Comparison of ENCODE assay signal across 8 mouse cellular contexts in genomic region chr10:74848372-74848771, GRCm38 (mm10).
DNase-seq lines count a peak whose midpoint lies in the region; ATAC-seq and TF ChIP-seq lines count a peak whose summit lies in the region.

No protein-coding gene starts in this region.

- intact Hi-C loops in left cerebral cortex, adult 2 months (cut with DNase I): loop anchor here (10.0 kb wide), 4 partner anchors 224 to 1834 kb away; no protein-coding TSS in a partner anchor

- H3K27me3 ChIP-seq in heart, embryonic 11.5 days (ENCODE audit: control insufficient read depth, insufficient read depth, low read length): no peaks in the 10 kb centered on the region
- H3K27me3 ChIP-seq in forebrain, embryonic 14.5 days (replicated peaks; ENCODE audit: control insufficient read depth, insufficient read depth, low read length): no peaks in the 10 kb centered on the region
- H3K27me3 ChIP-seq in hindbrain, postnatal 0 days (ENCODE audit: insufficient read depth, low read length): no peaks in the 10 kb centered on the region
- H3K27me3 ChIP-seq in midbrain, embryonic 11.5 days (ENCODE audit: control insufficient read depth, insufficient read depth, low read length): no peaks in the 10 kb centered on the region
- no peaks in the 10 kb centered on the region for H3K27me3 ChIP-seq in stomach, embryonic 14.5 days (ENCODE audit: control insufficient read depth, insufficient read depth, low read length)

- H3K4me3 ChIP-seq in heart, embryonic 11.5 days (ENCODE audit: low read depth, low read length): no peak overlapping the region
- H3K4me3 ChIP-seq in forebrain, embryonic 14.5 days (ENCODE audit: low read depth, low read length): no peak overlapping the region
- H3K4me3 ChIP-seq in hindbrain, postnatal 0 days (ENCODE audit: low read length): no peak overlapping the region
- peak overlapping the region; percentile 13; the same call in 1 of the 2 replicates for H3K4me3 ChIP-seq in left cerebral cortex, adult 2 months
- H3K4me3 ChIP-seq in midbrain, embryonic 11.5 days (ENCODE audit: low read depth, low read length): no peak overlapping the region
- no peak overlapping the region for H3K4me3 ChIP-seq in stomach, embryonic 14.5 days (ENCODE audit: low read depth, low read length)

- no peaks in the 10 kb centered on the region for H3K36me3 ChIP-seq in heart, embryonic 11.5 days (ENCODE audit: control insufficient read depth, insufficient read depth, low read length)
- H3K36me3 ChIP-seq in forebrain, embryonic 14.5 days (ENCODE audit: control insufficient read depth, insufficient read depth, low read length): no peaks in the 10 kb centered on the region
- H3K36me3 ChIP-seq in hindbrain, postnatal 0 days (ENCODE audit: insufficient read depth, low read length): no peaks in the 10 kb centered on the region
- no peaks in the 10 kb centered on the region for H3K36me3 ChIP-seq in midbrain, embryonic 11.5 days (ENCODE audit: control insufficient read depth, insufficient read depth, low read length)
- H3K36me3 ChIP-seq in stomach, embryonic 14.5 days (ENCODE audit: control insufficient read depth, insufficient read depth, low read length): no peaks in the 10 kb centered on the region

- no peaks in the 10 kb centered on the region for H3K4me1 ChIP-seq in heart, embryonic 11.5 days (ENCODE audit: control insufficient read depth, insufficient read depth, low read length)
- H3K4me1 ChIP-seq in forebrain, embryonic 14.5 days (ENCODE audit: control insufficient read depth, insufficient read depth, low read length): no peaks in the 10 kb centered on the region
- no peaks in the 10 kb centered on the region for H3K4me1 ChIP-seq in hindbrain, postnatal 0 days (ENCODE audit: insufficient read depth, low read length)
- no peaks in the 10 kb centered on the region for H3K4me1 ChIP-seq in midbrain, embryonic 11.5 days (ENCODE audit: control insufficient read depth, insufficient read depth, low read length)
- no peaks in the 10 kb centered on the region for H3K4me1 ChIP-seq in stomach, embryonic 14.5 days (ENCODE audit: control insufficient read depth, insufficient read depth, low read length)

- H3K9ac ChIP-seq in heart, embryonic 11.5 days (ENCODE audit: low read depth, low read length): no peak overlapping the region
- H3K9ac ChIP-seq in forebrain, embryonic 14.5 days (ENCODE audit: low read length): no peak overlapping the region
- H3K9ac ChIP-seq in hindbrain, postnatal 0 days (replicated peaks; ENCODE audit: low read length): no peak overlapping the region
- no peak overlapping the region for H3K9ac ChIP-seq in midbrain, embryonic 11.5 days (ENCODE audit: low read length)
- H3K9ac ChIP-seq in stomach, embryonic 14.5 days (replicated peaks; ENCODE audit: low read depth, low read length): no peak overlapping the region

- no peaks in the 10 kb centered on the region for H3K9me3 ChIP-seq in heart, embryonic 11.5 days (replicated peaks; ENCODE audit: control insufficient read depth, low read length)
- H3K9me3 ChIP-seq in forebrain, embryonic 14.5 days (replicated peaks; ENCODE audit: control insufficient read depth, low read length): no peaks in the 10 kb centered on the region
- H3K9me3 ChIP-seq in hindbrain, postnatal 0 days (ENCODE audit: low read length): no peaks in the 10 kb centered on the region
- H3K9me3 ChIP-seq in midbrain, embryonic 11.5 days (ENCODE audit: control insufficient read depth, low read length): no peaks in the 10 kb centered on the region
- no peaks in the 10 kb centered on the region for H3K9me3 ChIP-seq in stomach, embryonic 14.5 days (ENCODE audit: control insufficient read depth, low read depth, low read length)

- peak; percentile 2 to 67 for DNase-seq in heart, adult 18-20 months
- DNase-seq in c-Kit-positive CD71-negative TER-119-negative erythroid progenitor cells, embryonic 14.5 days (ENCODE audit: low read depth): peak; percentile 37
- DNase-seq in forebrain, embryonic 14.5 days (ENCODE audit: low spot score): peak; percentile 90
- peak; percentile 93 for DNase-seq in hindbrain, postnatal 0 days (ENCODE audit: low spot score)
- DNase-seq in left cerebral cortex, adult 2 months (ENCODE audit: extremely low spot score in 1 of 2, low spot score in 2 of 2): peak; percentile 72 to 76
- peak; percentile 98 for DNase-seq in midbrain, embryonic 11.5 days (ENCODE audit: low spot score, missing footprints)

- no peak overlapping the region for H3K4me2 ChIP-seq in heart, embryonic 11.5 days
- H3K4me2 ChIP-seq in forebrain, embryonic 14.5 days (ENCODE audit: low read length): no peak overlapping the region
- peak overlapping the region; percentile 22; the same call in 1 of the 2 replicates for H3K4me2 ChIP-seq in hindbrain, postnatal 0 days (ENCODE audit: low read depth, low read length)
- no peak overlapping the region; the same call in 1 of the 2 replicates for H3K4me2 ChIP-seq in midbrain, embryonic 11.5 days
- no peak overlapping the region for H3K4me2 ChIP-seq in stomach, embryonic 14.5 days (replicated peaks; ENCODE audit: low read depth, low read length)

- ATAC-seq in heart, embryonic 11.5 days (replicated peaks; ENCODE audit: insufficient number of reproducible peaks, low FRiP score, low TSS enrichment): no peak; the same call in 1 of the 2 replicates
- peak; percentile 86 for ATAC-seq in forebrain, embryonic 14.5 days
- peak; percentile 70 for ATAC-seq in hindbrain, postnatal 0 days
- peak; percentile 80 for ATAC-seq in midbrain, embryonic 11.5 days (ENCODE audit: low FRiP score)
- ATAC-seq in stomach, embryonic 14.5 days (ENCODE audit: insufficient number of reproducible peaks, insufficient read depth, low FRiP score, low read depth): peak; percentile 72; the same call in 1 of the 2 replicates

- WGBS in heart, embryonic 11.5 days (ENCODE audit: insufficient replicate concordance): 10% methylated on average over 7 of the region's 7 CpGs
- WGBS in forebrain, embryonic 14.5 days: 6% methylated on average over 7 of the region's 7 CpGs
- 9% methylated on average over 7 of the region's 7 CpGs for WGBS in hindbrain, postnatal 0 days
- WGBS in midbrain, embryonic 11.5 days: 8% methylated on average over 7 of the region's 7 CpGs
- WGBS in stomach, embryonic 14.5 days: 11% methylated on average over 7 of the region's 7 CpGs

- no peak overlapping the region for H3K27ac ChIP-seq in heart, embryonic 11.5 days (ENCODE audit: low read depth, low read length)
- H3K27ac ChIP-seq in forebrain, embryonic 14.5 days (ENCODE audit: low read depth, low read length): no peak overlapping the region
- no peak overlapping the region for H3K27ac ChIP-seq in hindbrain, postnatal 0 days
- H3K27ac ChIP-seq in left cerebral cortex, adult 2 months: no peak overlapping the region
- no peak overlapping the region for H3K27ac ChIP-seq in midbrain, embryonic 11.5 days (ENCODE audit: low read depth, low read length)
- H3K27ac ChIP-seq in stomach, embryonic 14.5 days (ENCODE audit: low read length): no peak overlapping the region

- peak; percentile 90 for TF ChIP-seq CTCF in hindbrain, postnatal 0 days (IDR thresholded peaks at IDR 0.05; ENCODE audit: low read depth)
- TF ChIP-seq CTCF in left cerebral cortex, adult 2 months (IDR thresholded peaks at IDR 0.05): peak; percentile 84

Comparison
In these comparisons a context has a peak if more than half of its experiments do, and no peak if none do; other contexts are left out.
1. DNase-seq: peak in every context shown above with its lines; median percentile 98 in midbrain, embryonic 11.5 days; 93 in hindbrain, postnatal 0 days; 90 in forebrain, embryonic 14.5 days; 74 in left cerebral cortex, adult 2 months; 37 in c-Kit-positive CD71-negative TER-119-negative erythroid progenitor cells, embryonic 14.5 days; 34 in heart, adult 18-20 months.